Mouse (Mus musculus): Measurements from ENCODE around the gene Cavin3. TPM values are rescaled to one million over a fixed set of nuclear protein-coding genes. Genes with fewer than 3 reads are reported as not detected.

Cavin3 gene
- total RNA-seq, 2 experiments from 2014 or later: 17.9 to 18.7 TPM

DNA sequence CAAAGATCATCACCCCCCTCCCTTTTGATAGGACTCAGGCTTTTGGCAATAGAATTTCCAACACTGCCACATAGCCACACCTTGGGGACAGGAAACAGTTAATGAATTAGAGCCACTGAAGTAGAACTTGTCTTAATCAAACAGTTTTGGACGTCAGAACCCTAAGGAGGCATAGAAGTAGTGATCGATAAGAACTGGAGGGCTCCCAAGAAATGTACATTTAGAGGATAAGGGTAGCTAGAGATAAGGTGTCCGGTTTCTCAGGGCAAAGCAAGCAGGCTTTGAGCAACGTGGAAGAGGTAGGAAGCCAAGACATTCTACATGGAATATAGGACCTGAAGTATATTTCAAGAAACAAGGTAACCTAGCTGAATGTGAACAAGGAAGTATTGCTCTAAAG, 40.7 kb downstream of the Cavin3 start:
- intact Hi-C loops (cut with DNase I): no loop called here
- Histone ChIP-seq H3K27ac (no peak overlapping the region), H3K4me3 (no peak overlapping the region)
- no peak for TF ChIP-seq CTCF (IDR thresholded peaks at IDR 0.05)
- no peak for DNase-seq (ENCODE audit: extremely low spot score in 1 of 2, low spot score in 2 of 2)

DNA sequence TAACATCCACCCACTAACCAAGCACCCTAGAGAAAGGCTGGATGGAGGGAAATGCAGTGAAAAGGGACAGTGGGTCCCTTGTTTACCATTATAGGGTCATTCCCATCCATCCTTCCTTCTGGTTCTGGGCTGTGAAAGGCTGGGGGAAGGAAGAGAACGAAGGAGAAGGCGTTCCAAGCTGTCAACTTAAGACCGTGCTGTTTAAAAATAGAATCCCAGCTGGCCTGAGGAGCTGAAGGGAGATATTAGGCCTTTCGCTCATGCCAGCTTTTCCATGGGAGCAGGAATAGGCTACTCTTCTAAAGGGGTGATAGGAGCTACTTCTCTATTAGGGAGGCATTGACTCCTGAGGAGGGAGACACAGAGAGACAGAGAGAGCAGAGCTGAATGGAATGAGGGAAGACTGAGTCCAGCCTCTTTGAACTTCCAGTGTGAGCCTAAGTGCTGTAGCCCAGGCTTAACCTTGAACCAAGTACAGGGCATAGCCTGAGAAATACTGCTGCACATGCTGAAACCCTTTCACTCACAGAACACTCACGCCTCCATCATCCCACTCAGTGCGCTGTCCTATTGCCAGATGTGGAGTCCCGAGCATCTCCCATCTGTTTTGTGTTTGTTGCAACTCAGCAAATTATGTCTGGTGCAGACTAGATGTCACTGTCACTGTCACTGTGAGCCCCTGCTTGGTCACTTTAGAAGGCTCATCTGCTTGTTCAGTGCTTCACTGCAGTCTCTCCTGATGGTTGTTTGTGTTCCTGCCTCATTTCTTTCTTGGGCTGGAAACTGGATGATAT, 43.9 kb downstream of the Cavin3 start:
- Histone ChIP-seq H3K4me3 (no peak overlapping the region), H3K27ac (peak overlapping the region; percentile 78)
- no peak for TF ChIP-seq CTCF (IDR thresholded peaks at IDR 0.05)
- DNase-seq (ENCODE audit: extremely low spot score in 1 of 2, low spot score in 2 of 2): peak in 1 of 2 experiments; percentile 33
- intact Hi-C loops (cut with DNase I): no loop called here

DNA sequence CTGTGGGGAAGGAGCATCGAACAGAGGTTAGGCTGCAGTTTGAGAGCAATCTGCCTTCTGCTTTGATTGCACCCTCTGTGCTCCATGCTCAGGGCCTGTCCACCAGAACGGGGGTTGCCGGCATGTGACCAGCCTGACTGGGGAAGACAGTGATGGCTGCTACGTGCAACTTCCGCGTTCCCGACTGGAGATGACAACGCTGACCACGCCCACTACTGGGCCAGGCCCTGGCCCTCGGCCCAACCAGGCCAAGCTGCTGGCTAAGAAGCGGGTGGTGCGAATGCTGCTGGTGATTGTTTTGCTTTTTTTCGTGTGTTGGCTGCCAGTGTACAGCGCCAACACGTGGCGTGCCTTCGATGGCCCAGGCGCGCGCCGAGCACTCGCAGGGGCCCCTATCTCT, 47.3 kb downstream of the Cavin3 start:
- no peak for DNase-seq (ENCODE audit: extremely low spot score in 1 of 2, low spot score in 2 of 2)
- H3K4me3 ChIP-seq: no peak overlapping the region
- intact Hi-C loops (cut with DNase I): no loop called here
- H3K27ac ChIP-seq: no peak overlapping the region
- TF ChIP-seq CTCF (IDR thresholded peaks at IDR 0.05): no peak

DNA sequence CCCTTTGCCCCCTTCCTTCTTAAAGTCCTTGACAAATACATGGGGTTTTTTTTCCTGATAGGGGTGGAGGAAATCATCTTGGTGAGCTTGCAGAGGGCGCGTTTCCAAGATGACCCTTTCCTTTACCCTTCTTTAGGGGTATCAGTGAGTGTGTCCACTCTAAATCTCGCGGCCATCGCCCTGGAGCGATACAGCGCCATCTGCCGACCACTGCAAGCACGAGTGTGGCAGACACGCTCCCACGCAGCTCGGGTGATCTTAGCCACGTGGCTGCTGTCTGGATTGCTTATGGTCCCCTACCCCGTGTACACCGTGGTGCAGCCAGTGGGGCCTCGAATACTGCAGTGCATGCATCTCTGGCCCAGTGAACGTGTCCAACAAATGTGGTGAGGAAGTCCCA, 48.2 kb downstream of the Cavin3 start:
- intact Hi-C loops (cut with DNase I): no loop called here
- no peak; the same call in 1 of the 2 replicates for TF ChIP-seq CTCF (IDR thresholded peaks at IDR 0.05)
- no peak overlapping the region for H3K27ac ChIP-seq
- H3K4me3 ChIP-seq: no peak overlapping the region
- no peak for DNase-seq (ENCODE audit: extremely low spot score in 1 of 2, low spot score in 2 of 2)

DNA sequence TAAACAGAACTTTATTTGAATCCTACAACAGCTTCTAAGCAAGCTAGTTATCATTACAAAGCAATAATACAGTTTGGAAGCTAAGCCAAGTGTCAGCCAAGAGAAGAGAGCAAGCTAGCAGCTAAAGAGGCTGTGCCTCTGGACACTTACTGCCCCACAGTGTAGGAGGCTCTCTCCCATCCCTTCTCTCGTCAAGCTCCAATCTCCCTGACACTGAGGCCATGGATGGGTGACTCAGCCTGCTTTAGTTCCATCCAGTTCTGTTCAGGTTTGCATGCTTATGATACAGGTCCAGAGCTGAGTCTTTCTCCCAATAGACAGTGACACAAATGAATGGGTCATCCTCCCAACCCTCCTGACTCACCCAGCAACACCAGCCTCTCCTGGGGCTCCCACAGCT, 50.0 kb downstream of the Cavin3 start:
- intact Hi-C loops (cut with DNase I): no loop called here
- no peak for DNase-seq (ENCODE audit: extremely low spot score in 1 of 2, low spot score in 2 of 2)
- H3K4me3 ChIP-seq: no peak overlapping the region
- TF ChIP-seq CTCF (IDR thresholded peaks at IDR 0.05): no peak
- peak overlapping the region; percentile 19; the same call in 1 of the 2 replicates for H3K27ac ChIP-seq

Other genes starting within 250 kb of the Cavin3 start
- not detected for gene Olfr688, start 194.2 kb downstream of the Cavin3 start, total RNA-seq (2021)
- gene Olfr689, start 171.1 kb downstream of the Cavin3 start, total RNA-seq (2021): not detected
- 1 to 10 TPM in 1 of 2 experiments, under 1 TPM in 1; 0.93 to 1.2 TPM for gene Olfr690, start 148.2 kb downstream of the Cavin3 start, total RNA-seq (2021)
- 1 to 10 TPM in 1 of 2 experiments, under 1 TPM in 1; 0.96 to 1.3 TPM for gene Olfr691, start 140.0 kb downstream of the Cavin3 start, total RNA-seq (2021)
- gene Olfr692, start 114.1 kb downstream of the Cavin3 start, total RNA-seq (2021): not detected
- not detected for gene Gm5901, start 107.3 kb downstream of the Cavin3 start, total RNA-seq (2021)
- gene Fam160a2, start 82.2 kb downstream of the Cavin3 start, total RNA-seq (2021): 10 to 100 TPM; 74.5 to 80.4 TPM
- 1 to 10 TPM in 1 of 2 experiments, under 1 TPM in 1; 0.98 to 1.1 TPM for gene Cnga4, start 77.7 kb downstream of the Cavin3 start, total RNA-seq (2021)
- 10 to 100 TPM; 64.9 to 65.5 TPM for gene Cckbr, start 56.6 kb downstream of the Cavin3 start, total RNA-seq (2021)
- gene Smpd1, start 72.1 kb upstream of the Cavin3 start, total RNA-seq (2021): 100 to 1,000 TPM in 1 of 2 experiments, 10 to 100 TPM in 1; 96.9 to 107 TPM
- gene Apbb1, start 99.4 kb upstream of the Cavin3 start, total RNA-seq (2021): 100 to 1,000 TPM; 440 to 458 TPM
- gene Hpx, start 117.8 kb upstream of the Cavin3 start, total RNA-seq (2021): under 1 TPM; 0.30 to 0.68 TPM
- 100 to 1,000 TPM; 151 to 165 TPM for gene Trim3, start 151.3 kb upstream of the Cavin3 start, total RNA-seq (2021)
- gene Timm10b, start 157.8 kb upstream of the Cavin3 start, total RNA-seq (2021): 10 to 100 TPM; 67.8 to 76.8 TPM
- 100 to 1,000 TPM in 1 of 2 experiments, 10 to 100 TPM in 1; 93.3 to 109 TPM for gene Arfip2, start 158.1 kb upstream of the Cavin3 start, total RNA-seq (2021)
- 10 to 100 TPM; 11.4 to 18.8 TPM for gene Gm45799, start 158.3 kb upstream of the Cavin3 start, total RNA-seq (2021)
- gene Dnhd1, start 168.5 kb upstream of the Cavin3 start, total RNA-seq (2021): 1 to 10 TPM; 7.1 to 7.6 TPM

Measured in left cerebral cortex, adult 2 months (tissue).